Mouse (Mus musculus): ENCODE results near the gene Rap1gap.

Rap1gap gene

DNA sequence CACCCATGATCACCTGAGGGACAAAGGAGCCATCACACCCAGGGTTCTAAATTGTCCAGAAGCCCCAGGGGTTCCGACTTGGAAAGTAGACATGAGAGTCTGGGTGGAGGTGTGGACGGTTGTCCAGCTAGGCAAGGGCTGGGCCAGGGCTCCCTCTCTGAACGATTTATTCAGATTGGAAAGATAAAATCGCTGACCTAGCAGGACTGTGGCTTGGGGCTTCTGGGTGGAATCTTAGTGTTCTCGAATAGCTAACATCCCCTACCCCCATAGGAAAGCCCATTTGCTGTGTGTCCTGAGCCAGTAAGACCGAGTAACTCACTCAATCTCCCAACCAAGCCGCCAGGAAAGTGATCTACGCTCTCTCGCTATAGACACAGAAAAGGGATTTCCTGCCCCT is 85.2 kb downstream of the Rap1gap start:
- DNase-seq: no peak

DNA sequence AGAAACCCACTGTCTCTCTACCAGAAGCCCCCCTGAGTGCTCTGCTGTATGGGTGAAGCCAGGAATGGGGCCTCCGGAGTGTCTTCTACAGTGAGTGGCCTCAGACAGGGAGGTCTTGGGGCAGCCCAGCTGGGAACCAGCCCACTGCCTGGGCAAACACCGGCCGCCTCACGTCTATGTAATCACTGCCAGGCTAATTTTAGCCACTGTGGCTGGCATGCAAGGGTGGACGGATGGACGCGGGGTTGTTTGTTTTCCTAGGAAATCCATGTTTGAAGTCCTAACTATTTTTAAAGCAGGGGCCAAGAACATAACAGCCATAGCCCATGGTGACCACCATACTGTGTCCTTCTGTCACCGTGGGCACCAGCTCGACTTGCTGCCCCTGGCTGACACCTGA is 85.6 kb downstream of the Rap1gap start:
- no peak for DNase-seq

DNA sequence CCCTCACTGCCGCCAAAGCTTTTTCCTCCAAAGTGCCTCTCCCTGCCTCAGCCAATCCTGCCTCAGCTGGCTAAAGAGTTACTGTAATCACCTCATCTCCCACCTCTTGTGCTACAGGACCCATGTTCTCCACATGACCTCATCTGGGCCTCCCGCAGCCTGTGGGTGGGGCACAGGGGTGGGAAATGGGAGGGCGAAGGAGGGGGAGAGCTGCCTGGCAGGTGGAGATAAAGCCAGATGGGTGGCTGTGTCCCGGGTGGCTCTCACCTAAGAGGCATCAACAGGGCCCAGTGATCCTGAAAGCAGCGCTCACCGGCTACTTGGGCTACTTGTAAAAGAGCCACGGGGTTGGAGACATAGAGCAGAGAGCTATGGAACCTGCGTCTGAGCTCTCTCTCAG is 86.8 kb downstream of the Rap1gap start:
- no peak for DNase-seq

DNA sequence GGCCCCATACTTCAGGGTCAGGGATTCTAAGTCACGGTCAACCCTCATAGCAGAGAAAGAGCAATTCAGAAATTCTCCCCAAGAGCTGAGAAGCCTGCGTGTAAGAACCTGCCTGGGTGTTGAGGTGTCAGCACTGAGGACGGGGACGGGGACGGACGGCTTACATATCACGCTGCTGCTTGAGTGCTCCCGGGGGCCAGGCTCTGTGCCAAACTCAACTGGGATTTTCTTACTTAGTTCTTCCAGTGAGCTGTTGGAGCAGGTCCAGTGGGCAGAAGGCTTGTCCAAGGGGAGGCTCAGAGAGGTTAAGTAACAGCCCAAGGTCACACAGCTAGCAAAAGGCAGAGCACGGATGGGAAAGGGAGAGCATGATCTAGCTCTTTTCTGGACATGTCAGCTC is 87.2 kb downstream of the Rap1gap start:
- peak; percentile 67 for DNase-seq

DNA sequence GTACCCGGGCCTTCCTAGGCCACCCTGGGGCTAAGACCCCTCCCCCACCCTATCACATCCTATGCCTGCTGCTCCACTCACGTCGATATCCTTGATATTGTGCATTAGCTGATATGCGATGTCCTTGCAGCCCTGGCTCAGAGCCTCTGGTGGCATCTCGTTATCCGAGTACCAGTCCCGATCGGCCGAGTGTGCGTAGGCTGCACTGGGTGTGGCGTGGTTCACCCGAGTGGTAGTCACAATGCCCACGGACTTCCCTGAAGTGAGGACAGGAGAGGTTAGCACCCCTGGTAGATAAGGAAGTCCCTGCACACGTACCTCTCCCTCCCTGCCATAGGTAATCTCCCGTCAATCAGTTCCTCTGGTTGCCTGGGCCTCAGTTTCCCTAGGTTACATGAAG is 87.9 kb downstream of the Rap1gap start:
- no peak for DNase-seq

DNA sequence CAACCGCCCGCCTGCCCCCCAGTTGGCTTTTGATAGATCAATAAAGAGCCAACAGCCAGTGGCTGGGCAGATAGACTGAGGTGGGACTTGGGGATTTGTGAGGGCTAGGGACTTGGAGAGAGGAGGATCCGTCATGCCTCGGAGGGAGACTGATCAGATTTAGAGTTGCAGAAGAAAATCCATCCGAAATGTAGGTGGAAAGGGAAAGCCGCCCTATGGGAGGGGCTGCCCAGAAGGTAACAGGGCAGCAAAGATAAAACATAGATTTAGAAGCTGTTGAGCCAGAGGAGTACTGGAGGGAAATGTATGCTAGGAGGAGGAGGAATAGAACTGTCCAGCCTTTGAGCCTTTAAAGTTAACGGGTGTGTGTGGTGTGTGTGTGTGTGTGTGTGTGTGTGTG is 88.7 kb downstream of the Rap1gap start:
- no peak for DNase-seq

DNA sequence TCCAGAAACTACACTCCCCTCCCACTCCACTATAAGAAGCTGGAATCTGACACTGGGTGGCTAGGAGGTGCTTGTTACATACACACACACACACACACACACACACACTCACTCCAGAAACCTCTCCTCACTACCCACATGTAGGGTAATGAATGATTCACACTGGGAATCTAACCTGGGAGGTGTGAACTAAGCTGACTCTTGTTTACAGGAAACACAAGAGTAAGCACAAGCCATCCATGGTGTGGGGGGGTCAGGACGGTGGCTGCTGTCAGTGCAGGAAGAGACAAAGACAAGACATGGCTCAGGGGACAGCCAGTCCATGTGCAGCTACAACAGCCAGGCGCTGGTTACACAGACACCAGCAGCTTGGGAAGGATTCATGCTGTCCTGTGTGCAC is 89.9 kb downstream of the Rap1gap start:
- no peak for DNase-seq

DNA sequence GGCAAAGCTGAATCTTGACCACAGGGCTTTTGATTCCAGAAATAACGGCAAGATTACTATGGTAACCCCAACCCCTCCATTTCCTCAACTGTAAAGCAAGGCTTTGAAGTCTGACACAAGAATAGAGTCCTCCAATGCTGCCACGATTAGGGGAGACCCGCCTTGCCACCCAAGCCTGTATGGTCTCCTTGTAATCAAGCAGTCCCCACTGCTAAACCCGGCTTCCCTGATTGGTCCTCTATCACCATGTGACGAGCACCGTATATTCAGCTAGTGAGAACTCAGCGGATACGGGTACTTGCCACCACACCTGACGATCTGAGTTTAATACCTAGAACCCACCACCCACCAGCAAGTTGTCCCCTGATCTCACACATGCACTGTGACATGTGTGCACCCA is 98.4 kb downstream of the Rap1gap start:
- DNase-seq: no peak

DNA sequence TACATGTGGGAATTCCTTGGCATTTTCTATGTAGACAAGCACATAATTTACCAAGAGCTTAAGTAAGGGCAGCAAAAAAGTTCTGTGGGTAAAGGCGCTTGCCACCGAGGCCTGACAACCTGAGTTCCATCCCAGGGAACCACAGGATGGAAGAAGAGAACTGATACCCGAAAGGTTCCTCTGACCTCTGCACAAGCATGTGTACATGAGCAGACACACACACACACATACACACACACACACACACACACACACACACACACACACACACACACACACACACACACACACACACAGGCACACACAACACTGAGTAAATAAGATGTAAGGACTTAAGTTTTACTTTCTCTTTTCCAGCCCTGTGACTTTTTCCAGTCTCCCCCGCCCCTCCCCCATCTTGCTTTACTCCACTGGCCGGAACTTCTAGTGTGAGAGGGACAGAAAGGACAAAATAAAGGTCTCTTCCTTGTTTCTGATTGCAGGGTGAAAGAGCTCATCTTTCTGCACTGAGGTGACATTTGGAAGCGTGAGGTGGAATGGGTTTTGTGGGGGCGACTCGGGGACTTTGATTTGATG is 99.5 kb downstream of the Rap1gap start:
- no peak for DNase-seq

DNA sequence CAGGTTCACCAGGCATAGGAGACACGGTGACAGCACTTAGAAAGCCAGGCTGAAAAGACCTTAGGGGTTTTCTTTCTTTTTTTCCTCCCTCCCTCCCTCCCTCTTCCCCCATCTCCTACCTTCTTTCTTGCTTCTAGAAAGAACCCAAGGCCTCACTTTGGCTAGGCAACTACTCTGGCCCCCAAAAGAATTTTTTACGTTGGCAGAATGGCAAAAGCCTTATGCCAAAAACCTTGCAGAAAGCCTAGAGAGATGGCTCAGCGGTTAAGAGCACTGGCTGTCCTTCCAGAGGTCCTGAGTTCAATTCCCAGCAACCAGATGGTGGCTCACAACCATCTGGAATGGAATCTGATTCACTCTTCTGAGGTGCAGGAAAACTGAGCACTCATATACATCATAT is 100.1 kb downstream of the Rap1gap start:
- DNase-seq: no peak

DNA sequence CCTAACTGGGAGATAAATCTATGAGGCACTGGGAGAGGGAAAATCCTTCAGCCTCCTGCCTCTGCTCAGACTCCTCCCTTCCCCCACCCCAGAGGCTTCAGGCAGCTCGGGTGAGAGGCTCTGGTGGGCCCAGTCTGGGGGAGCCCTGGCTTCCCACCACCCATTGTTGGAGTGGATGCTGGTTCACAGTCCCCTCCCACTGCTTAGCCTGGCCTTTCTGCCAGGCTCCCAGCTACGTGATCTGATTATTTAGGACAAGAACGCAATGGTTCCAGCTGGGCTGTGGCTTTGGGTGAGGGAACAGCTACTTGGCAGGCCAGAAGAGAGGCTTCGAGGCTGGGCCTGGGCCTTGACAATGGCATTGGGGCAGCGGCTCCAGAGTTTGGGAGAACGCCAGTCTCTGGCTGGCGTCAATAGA is 101.0 kb downstream of the Rap1gap start:
- no peak for DNase-seq

DNA sequence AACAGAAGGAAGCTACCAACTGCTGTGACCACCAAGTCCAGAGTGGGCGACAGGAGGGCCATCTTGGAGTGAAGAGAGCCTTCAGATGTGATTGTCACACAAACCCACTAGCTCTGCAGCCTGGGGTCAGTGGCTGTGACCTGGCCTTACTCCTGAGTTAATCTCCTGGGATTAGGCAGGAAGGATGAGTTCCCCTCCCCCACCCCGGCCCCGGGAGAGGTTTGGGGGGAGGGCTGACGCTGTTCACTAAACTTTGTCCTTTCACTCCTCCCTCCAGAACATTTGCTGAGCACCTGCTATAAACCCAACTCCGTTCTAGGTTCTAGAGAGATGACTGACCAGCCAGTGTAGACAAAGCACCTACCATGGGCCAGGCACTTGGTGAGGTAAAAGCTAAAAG is 101.8 kb downstream of the Rap1gap start:
- no peak for DNase-seq

DNA sequence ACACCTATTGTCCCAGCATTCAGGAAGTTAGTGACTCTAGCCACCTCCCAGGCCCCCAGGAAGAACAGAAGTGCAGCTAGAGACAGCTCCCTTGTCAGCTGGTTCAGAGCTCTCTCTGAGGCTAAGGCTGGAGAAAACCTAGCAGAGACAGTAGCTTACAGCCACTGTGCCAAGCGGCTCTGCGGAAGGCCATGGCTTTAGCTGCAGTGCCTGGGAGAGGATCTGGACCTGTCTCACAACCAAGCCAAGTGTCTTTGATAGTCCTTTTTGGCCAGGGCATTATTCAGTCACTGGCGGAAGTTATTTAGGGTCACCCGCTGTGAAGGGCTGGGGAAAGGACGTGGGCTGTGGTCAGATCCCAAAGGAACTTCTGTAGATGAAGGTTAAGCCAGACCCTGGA is 103.9 kb downstream of the Rap1gap start:
- no peak for DNase-seq

DNA sequence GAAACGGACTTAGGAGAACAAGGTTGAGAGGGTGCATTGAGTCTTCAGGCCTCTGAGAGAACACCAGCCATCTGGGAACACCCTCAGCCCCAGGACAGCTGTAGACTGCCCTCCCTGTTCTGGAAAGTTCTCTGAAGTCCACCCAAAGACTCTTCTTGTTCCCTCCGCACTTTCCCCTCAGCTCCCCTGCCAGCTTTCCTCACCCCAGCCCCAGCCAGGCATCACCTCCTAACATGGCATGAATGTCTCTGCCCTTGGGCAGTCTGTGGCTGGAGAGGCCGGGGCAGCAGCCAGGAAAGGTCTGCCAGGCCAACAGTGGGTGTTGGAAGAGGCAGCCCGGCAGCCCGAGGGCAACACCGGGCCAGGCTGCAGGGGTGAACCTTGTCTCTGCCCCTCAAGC is 104.3 kb downstream of the Rap1gap start:
- DNase-seq: no peak

DNA sequence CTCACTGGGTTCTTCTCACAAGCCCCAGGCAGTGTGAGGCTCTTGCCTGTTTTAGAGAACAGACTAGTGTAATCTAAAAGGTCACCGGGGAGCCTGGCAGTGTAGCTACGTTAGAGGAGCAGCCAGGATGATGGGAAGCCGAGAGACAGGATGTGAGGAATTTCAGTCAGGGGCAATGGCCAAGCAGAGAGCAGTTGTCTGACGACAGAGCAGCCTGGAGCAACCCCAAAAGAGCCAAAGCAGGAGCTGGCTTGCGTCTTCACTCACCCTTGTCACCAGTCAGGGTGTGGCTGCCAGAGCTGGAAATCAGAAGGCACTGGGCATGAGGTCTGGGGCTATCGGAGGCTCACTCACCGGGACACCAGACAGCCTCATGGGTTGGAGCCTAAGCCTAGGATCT is 105.1 kb downstream of the Rap1gap start:
- no peak for DNase-seq

DNA sequence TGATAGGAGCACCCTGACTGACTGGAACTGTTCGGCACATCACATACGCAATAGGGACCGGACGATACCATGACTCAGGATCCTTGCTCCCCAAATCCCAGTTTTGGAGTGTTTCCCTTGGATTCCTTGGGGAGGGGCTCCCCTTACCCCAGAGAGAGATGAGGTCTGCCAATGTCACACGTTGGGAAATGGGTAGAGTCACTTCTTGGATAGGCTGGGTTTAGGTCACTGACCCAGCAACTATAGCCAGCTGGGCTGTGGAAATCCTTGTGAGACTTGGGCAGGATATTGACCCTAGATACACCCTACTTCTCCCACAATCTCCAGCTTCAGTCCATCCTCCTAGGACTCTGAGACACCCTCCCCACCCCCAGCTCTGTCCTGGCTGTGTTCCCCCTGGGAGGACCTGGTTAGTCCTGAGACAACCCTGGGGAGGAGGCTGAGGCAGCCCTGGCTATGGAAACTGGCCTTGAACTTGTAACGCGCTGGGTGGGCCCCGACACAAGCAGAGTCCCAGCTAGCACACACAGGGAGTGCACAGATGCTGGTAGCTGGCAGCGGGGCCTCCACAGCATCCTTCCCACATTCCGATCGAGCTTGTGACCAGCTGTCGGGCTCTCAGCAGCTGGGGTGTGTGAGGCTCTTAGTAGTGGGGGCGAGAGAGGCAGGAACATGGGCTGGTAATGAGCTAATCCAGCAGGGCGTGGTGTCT is 106.5 kb downstream of the Rap1gap start:
- no peak for DNase-seq

DNA sequence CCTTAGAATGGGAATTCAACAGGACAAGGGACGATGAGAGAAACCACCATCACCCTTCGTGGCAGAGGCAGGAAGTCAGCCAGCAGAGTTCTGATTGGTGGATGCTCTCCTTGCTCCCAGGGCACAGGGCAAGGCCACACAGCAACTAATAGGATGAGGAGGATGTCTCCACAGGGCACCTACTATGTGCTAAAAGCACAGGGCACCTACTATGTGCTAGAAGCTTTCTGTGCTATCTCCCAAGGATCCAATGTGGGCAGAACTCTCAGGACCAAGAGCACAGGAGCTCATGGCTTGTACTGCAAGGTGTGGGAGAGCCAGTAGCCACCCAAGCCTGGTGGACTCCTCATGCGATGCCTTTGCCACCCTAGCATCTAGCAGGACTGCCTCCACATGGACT is 107.2 kb downstream of the Rap1gap start:
- no peak for DNase-seq

DNA sequence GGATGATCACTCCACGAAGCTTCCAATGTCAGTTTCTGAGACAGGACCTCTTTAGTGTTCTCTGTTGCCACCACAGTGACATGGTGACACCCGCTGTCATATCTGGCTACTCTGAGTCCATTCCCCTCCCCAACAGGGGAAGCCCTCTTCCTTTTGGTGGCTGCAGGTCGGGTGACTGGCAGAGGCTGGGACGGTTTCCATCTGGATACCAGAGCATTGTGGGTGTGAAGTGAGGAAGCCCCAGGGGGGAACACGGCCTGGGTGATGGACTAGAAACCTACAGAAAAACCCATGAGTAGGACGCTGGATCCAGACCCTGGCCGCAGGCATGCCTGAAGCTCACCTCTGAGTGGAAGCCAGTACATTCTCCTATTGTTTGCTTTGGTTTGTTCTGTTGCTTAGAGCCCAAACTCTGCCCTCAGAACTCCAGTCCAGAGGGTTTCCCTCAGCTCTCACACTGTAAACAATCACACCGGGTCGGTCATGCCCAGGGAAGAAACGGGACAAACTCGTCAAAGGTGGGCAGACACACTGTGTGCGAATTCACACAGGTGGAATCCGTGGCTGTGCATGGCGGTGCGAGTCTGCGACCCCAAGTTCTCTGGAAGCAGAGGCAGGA is 108.0 kb downstream of the Rap1gap start:
- no peak for DNase-seq

DNA sequence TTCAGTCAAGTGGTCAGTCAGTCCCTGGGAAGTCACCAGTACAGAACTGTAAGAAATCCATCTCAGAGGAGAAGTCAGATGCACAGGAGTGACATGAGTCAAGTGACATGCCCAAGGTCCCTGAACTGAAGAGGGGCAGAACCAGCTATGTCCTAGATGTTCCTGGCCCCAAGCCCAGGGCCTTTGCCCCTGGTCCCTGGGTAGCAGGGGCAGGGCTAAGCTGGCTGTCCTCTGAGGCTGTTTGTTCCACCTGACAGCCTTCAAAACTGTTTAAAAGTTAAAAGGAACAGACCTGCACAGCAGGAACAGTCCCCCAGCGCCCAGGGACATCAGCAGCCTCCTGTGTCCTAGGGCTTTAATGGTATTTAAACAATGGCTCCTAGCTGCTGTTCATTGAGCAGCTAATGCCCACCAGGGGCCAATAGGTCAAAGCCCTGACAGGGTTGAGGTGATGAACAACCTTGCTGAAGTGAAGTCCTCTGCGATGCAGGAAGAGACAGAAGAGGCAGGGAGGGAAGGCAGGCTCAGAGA is 108.9 kb downstream of the Rap1gap start:
- peak; percentile 83 for DNase-seq

DNA sequence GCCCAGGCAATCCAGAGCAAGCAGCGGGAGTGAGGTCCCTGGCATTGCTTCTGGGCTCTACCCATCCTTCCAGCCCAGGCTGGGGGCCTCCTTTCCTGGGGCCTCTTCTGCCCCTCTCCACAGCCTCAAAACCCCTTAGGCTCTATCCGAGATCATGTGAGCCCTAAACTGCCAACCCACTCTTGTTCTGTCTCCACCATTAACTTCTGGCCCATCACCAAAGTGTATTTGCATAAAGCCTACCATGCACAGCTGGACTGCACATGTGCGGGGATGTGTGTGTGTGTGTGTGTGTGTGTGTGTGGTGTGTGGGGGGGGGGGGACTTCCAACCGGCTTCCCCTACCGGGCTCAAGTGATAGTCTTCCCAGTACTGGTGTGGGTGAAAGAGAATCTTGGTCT is 109.5 kb downstream of the Rap1gap start:
- no peak for DNase-seq

DNA sequence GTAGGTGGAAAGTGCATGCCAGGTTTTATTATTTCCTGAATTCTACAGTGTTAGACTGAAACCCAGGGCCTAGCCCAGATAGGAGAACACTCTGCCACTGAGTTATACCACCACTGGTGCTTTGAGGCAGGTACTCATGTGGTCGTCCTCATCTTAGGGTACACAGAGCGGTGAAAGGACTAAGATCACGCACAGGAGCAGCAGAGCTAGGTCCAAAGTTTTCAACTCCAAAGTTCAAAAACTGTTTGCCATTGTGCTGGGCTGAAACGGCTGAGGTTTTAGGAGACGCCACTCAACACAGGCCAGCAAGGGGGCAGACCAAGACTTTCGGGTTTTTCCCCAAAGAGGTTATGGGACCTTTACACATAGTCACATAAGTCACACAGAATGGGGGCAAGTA is 110.0 kb downstream of the Rap1gap start:
- no peak for DNase-seq

DNA sequence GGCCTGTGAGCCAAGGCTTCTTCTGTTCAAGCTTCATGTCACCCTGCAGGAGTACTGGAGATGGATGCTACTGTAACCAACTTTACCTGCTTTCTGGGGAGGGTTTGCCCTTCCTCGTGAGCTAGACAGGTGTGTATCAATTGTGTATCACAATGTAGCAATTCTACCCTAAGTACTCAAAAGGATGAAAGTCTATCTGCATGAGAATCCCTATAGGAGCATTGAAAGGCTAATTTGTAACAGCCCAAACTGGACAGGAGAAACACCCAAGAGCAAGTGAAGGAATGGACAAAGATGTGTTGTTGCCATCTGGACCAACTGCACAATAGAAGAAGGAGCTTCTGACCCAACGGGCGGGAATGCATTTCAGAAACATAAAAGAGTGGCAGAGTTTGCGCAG is 113.3 kb downstream of the Rap1gap start:
- DNase-seq: no peak

DNA sequence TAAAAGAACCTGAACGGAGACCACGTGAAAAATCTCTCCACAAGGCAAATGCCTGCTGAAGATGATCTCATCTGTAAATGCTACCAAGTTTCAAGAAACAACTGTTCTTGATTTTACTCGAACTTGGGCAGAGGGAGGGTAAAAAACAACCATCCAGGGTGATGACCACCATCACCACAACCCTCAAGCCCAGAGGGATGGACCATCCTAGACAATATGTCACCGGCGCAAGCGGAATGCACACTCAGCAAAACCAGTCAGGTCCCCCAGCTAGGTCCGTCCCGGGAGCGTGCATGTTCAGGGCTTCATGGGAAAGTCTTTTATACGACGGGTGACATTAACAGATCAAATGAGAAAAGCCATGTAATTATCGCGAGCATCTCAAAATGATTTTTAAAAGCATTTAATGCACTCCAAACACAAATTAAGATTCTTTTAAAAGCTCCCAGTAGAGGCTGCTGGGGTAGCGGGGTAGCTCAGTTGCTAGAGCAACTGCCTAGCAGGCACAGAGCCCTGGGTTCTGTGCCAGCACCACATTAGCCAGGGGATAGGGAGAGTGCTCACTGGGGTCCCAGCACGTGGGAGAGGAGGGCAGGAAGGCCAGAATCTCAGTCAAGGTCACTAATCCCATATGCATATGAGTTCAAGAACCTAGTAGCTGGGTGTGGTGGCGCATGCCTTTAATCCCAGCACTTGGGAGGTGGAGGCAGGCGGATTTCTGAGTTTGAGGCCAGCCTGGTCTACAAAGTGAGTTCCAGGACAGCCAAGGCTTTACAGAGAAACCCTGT is 114.1 kb downstream of the Rap1gap start:
- no peak for DNase-seq

All from kidney, adult 18-20 months (tissue).